Mouse (Mus musculus): Measurements from ENCODE around the gene Gm28042.
A peak's percentile ranks its signal among the peaks of the same experiment; 100 is the strongest.

DNA sequence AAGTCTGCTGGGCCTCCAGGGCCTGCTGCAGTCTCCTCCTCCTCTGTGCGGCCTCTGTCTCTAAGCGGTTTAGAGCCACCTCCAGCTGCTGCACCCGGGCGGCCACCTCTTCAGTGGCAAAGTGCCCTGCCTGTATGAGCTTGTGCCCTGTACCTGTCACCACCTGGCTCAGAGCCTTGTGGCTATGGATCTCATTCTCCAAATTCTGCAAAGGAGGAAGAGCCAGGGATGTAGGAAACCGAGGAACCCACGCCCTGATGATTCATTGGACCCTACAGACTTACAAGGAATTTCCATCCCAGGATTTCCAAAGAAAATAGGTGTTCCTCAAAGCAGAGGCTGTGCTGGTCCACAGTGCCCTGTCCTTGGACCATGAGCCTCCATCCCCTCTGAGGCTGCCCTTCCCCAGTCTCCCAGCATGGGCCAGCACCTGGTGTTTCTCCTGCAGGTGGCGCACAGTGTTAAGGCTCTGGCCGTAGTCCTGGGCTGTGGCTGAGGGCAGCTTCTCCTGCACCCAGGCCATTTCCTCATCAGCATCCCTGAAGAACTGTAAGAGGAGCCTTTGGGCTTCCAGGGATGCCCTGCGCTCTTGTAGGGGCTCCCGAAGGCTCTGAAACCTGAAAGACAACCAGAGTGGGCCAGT is 22.5 kb downstream of the Gm28042 start:
- peak; percentile 46; the same call in 1 of the 2 replicates for TF ChIP-seq CTCF (IDR thresholded peaks at IDR 0.05; ENCODE audit: extremely low read depth, insufficient read length, insufficient replicate concordance, low read depth, low read length)
- TF ChIP-seq POLR2A (IDR thresholded peaks at IDR 0.05; ENCODE audit: low read depth, low read length): no peak

Measured in small intestine, adult 2 months (tissue).